Mouse (Mus musculus) heart, adult 9 months (tissue): Measurements from ENCODE around the gene Mef2a.
A peak's percentile ranks its signal among the peaks of the same experiment; 100 is the strongest.

Experiments used
- DNase-seq, 2 experiments: peaks; one replicate each; pipeline ENCODE4 v3.0.0; 2022; ENCODE audit warnings: low spot score in 2 of 2

Mef2a gene

GRCm38 (mm10) chr7:67245255-67245654 lies 127.4 kb downstream of the Mef2a start:
- DNase-seq: no peak

GRCm38 (mm10) chr7:67243894-67244282 lies 128.8 kb downstream of the Mef2a start:
- no peak for DNase-seq

DNA sequence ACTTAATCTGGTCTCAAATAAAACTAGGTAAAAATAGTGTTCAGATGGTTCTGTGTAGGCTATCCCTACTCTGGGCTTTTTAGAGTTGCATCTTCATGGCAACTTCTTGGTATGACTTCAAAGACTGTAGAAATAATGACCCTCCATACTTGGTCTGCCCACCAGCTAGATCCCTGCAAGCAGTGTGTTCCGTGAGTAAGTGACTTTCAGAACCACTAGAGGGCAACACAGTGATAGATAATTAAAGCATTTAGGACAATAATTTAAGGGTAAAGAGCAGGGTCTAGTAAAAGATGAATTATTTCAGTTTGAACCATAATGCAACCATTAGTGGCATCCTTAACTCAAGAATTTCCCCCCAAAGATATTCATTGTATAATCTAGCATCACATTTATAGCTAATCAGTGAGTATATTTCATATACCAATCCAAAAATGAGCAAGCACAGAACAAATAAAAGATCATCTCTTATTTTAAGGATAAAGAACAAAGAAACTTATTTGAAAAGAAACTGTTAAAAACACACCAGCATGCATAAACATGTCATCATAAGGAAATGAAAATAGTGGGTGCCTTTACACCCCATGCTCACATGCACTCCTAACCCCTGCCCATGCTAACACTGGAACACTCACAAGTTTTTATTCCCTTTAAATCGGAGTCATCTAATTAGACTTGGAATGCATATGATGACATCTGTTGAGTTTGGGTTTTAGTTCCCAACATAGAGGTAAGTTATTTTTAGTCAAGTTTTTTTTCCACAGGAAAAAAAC lies 129.4 kb downstream of the Mef2a start:
- DNase-seq: no peak

DNA sequence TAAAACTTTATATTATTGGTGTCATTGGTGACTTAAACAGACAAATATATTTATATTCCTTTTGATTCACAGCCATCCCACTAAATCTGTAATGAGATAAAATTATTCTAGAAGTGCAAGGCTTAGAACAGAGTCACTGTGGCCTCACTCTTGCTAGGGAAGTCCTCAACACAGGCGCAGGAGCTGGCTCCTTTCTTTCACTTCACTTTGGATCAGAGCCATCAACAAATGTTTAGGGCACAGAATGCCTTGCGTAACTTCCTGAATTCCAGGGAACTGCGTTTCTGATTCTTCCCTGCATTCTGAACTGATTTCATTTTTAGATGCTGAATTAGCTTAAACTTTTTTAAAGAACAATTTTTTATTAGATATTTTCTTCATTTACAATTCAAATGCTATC lies 130.7 kb downstream of the Mef2a start:
- no peak for DNase-seq

DNA sequence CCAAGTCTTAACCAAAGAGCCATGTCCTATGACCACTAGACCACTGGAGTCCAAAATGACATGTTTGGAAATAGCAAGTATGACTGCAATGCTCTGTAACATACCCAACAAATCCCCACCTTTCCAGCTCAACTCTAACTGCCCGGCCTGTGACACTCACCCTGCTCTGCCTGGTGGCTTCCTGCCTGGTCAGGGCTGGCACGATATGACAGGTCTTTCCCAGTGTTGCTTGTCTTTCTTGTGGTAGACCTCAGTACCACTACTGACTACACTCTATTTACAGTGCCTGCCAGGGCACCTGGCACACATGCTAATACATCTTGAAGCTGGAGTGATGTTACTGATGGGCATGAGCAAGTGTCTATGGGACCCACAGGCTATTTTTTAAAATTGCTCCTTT lies 134.9 kb downstream of the Mef2a start:
- DNase-seq: no peak

DNA sequence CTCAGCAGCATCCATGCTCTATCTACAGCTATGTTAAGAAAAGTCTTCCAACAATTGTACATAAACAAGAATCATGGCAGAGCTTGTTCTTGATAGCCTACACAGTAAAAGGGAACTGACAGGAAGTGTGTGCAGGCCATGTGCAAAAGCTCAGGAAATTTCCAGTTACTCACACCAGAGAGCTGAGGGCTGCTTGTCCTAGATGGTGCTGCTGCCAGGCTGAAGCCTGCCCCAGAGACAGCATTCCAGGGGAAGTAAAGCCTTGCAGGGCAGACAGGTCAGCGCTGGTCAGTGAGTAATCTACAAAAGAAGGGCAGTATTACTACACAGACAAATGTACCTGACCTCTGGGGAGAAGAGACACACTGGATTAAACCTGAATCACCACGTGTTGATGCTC lies 136.3 kb downstream of the Mef2a start:
- DNase-seq: no peak

DNA sequence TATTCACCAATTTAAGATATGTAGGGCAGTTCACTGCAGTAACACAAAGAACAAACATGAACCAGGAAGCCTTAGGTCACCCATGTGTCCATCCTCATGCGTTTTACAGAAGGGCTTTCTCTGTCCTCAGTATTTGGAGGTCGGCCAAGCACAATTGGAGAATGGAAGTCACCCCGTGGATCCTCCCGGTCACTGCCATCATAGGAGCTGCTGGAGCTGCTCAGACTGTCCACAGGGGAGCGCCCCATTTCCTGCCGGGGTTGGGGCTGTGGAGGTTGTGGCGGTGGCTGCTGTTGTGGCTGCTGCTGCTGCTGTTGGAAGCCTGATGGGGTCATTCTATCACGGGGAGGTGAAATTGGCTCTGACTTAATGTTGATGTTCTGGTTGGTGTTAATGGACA lies 137.9 kb downstream of the Mef2a start:
- DNase-seq: peak; percentile 73 to 76

DNA sequence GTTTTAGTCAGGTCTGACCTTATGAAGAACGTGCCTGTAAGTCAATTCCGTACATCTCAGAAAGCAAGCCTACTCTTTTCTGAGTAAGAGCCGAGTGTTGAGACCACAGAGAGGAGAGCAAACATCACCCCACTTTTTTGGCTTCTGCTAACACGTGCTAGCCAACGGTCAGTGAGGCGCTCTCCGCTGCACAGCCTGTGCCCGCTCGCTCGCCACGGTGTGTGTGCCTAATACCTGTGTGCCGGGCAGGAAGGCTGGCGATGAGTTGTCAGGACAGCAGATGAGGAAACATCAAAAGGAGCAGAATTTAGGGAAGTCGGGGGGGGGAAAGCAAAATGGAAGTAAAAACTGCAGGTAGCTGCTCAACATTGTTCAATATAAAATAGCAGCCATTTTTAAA lies 140.2 kb downstream of the Mef2a start:
- no peak for DNase-seq

- peak in 1 of 2 experiments; percentile 52 for DNase-seq
Observed at GRCm38 (mm10) chr7:67230640-67231140, 142.0 kb downstream of the Mef2a start.

GRCm38 (mm10) chr7:67230221-67230620 lies 142.4 kb downstream of the Mef2a start:
- peak; percentile 83 to 89 for DNase-seq

GRCm38 (mm10) chr7:67229701-67230100 lies 143.0 kb downstream of the Mef2a start:
- DNase-seq: no peak

DNA sequence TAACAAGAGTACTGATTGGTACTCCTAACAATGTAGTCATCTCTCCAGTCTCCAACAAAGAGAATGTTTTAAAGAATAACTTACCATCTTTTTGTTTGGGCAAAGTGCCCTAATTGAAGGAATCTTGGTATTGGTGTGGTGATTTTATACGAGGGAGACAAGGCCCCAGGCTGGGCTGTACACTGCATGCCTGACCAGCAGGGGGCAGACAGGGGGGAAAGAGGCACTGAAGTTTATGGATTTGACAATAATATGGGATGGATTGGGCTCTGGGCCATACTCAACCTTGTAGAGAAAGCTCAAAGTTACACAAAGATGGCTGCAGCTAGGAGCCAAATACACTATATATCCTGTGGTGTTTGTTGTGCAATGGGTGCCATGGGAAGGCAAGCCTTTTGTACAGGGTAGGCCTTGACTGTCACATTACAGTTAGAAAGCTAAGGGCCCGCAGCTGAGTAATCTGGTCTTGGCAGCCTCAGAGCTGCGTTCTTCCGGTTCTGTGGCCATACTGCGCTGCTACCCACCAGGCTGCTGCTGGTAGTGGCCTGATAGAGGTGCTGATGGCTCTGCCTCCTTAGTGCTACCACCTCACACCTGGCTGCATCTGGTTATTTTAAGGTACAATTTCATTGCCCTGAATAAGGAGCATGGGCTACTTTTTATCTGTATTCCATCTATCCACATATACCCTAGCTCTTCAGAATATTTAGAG lies 143.6 kb downstream of the Mef2a start:
- DNase-seq: no peak

GRCm38 (mm10) chr7:67228390-67228789 lies 144.3 kb downstream of the Mef2a start:
- no peak for DNase-seq

DNA sequence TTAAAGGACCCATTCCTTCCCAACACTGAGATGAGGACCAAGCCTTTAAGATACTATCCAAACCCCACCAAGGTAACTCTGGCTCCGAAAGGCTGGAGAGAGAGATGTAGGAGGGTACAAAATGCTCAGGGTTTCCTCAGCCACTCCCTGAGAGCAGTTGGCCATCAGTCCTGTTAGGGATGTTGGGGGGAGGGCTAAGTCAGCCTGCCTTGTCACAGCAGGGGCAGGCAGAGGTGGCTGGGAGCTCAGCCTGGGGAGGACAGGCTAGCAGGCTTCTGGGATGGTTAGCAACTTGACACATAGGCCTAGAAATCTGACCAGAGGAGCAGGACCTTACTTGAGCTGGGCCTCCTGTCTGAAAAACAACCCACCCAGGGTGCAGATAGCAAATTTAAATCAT lies 145.1 kb downstream of the Mef2a start:
- no peak for DNase-seq

GRCm38 (mm10) chr7:67225943-67226625 lies 146.6 kb downstream of the Mef2a start:
- no peak for DNase-seq

- DNase-seq: peak; percentile 98
Observed at GRCm38 (mm10) chr7:67222220-67222862, 150.3 kb downstream of the Mef2a start, which contains the start of gene Lysmd4. Gene Lysmd4, plus strand, starts transcription at chr7:67222544.

GRCm38 (mm10) chr7:67217025-67217424 lies 155.6 kb downstream of the Mef2a start:
- DNase-seq: no peak

- no peak for DNase-seq
Observed at GRCm38 (mm10) chr7:67216351-67216750, 156.3 kb downstream of the Mef2a start.

GRCm38 (mm10) chr7:67213589-67213988 lies 159.1 kb downstream of the Mef2a start:
- no peak for DNase-seq

- no peak for DNase-seq
Observed at GRCm38 (mm10) chr7:67211971-67212370, 160.7 kb downstream of the Mef2a start.

DNA sequence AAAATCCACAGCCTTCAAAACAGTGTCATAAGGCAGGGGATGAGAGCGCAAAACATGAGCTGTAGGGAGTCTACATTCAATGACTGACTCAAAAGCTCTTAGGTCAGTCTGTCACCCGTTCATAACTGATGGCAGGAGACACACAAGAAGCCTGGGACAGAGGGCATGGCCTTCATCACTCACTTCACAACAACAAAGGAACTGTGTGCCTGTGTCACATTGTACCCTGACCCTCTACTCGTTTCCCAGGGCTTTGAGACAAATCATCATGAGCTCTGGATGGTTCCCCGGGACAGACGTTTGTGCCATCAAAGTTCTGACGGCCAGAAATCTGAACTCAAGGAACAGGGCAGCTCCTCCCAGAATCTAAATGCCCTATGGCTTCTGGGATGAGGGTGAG lies 161.3 kb downstream of the Mef2a start:
- DNase-seq: no peak
